Mouse (Mus musculus) embryo, embryonic 11 days (tissue): ENCODE data around the gene Ppm1a.
"Not testable (repeated sequence)": the region's sequence is repeated elsewhere in the genome, so short reads cannot be mapped to it uniquely, and the experiment has no call there.

ENCODE experiments used
- DNase-seq: peaks from one replicate; pipeline ENCODE4 v3.0.0-alpha.2; 2015

Gene Ppm1a

DNA sequence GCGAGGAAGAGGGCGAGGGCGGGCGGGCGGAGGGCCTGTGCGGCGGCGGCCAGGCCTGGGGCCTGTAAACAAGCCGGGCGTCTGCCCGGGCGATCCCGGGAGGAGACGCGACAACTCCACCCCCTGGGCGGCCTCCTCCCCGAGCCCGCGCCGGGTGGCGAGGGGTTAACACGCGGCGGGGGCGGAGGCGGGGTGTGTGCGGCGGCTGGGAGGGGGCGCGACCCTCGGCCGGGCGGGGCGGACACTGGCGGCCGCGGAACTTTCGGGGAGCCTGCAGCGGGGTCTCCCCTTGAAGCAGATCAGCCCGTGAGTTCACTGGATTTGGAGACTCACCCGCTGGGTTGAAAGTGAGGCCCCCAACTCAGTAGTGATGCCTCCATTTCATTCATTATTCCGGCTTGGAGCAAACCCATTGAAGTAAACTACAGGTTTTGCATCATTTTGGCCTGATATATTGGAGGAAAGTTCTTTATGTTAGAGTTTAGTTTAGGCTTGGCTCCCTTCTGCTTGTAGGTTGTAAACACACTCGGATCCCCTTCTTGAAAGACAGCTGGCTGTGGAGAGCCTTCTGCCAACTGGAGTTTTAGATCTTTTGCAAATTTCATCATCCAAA, 4.5 kb downstream of the Ppm1a start:
- peak; percentile 89 for DNase-seq

DNA sequence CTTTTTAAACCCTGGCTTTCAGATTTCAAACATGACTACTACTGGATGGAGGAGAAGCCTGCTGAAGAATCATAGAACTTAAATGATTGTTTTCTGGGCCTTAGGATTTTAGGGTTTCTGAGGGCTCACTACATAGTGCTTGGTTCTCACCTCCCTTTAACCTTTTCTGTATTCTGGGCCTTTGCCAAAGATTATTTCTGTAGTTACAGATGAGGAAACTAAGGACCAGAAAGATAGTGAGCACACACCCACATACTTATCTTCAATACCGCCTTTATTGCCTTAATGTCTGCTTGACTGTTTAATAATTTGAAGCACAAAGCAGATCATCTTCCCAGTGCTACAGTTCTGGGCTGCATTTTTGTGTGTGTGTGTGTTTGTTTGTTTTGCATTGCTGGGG, 5.2 kb downstream of the Ppm1a start:
- DNase-seq: no peak

DNA sequence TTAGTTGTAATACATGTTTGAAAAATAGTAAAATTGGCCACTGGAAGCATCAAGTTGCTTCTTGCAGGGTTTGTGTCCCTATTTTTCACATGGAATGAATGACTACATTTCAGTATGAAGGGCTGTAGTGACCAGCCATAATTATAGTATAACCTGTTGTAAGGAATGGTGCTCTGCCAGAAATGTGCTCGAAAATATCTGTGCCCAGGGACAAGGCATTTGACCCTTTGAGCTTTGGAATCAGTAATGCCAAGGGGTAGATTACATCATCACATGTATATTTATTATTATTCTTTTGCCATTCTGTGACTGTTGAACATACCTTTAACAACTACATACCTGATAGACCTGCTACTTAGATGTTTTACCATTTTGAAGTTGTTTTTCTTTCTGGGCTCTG, 5.9 kb downstream of the Ppm1a start:
- no peak for DNase-seq

DNA sequence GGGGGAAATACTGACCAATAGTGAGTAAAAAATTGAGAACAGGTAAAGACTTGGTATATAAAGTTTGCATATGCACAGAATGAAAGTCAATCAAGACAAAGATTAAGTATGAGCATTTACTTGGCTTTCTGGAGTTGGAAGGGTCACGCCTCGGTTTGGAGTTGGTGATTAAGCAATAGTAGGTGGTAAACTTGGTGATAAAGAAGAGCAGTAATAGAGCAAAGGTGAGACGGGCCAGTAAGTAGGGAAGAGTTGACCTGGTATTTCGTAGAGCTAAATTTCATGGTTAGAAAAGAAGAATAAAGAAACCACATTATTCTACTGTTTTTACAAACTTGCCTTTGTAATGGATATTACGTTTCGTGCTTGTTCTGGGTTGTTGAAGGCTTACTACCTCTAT, 10.6 kb downstream of the Ppm1a start:
- DNase-seq: no peak

DNA sequence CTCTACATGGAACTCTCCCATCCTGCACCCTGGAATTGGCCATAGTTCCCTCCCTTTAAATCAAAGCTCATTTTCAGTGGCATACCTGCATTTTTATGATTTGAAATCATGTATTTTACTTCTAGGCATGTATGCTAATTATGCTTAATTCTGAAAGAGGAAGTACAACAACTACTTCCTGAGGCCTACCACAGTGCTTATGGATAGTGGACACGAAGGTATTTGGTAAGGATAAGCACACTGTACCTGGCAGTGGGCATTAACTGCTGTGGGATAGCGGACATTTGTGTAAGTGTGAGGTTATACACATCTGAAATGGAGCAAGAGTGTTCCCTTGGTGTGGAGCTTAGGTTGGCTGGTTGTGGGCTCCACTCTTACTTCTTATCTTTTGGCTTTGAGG, 11.0 kb downstream of the Ppm1a start:
- no peak for DNase-seq

DNA sequence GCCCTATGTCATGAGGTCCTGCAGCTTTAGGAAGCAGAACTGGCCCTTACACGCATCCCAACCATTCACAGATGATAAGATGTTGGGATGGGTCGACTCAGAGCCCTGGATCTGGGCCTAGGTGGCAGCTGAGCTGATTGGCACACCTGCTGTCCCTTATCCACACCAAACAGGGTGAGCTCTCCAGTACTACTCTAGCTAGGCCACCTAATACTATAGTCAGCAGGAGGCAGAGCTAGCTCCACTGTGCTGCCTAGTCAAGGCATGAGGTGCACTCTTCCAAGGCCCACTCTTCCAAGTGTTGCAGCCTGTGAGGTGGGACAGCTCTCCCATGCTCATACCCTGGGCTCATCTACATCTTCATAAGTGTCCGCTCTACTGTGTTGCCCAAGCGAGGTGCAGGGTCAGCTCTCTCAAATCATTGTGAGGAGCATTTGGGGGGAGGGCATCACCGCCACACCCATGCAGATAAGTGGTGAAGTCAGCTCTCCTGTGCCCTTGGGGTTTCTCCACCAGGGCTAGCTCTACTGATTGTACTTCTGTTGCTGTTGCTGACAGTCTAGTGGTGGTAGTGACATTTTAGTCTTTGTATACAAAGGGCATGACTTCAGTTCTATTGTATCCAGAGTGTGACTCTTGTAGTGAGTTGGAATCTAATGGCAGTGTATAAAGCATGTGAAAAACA, 12.4 kb downstream of the Ppm1a start:
- no peak for DNase-seq

DNA sequence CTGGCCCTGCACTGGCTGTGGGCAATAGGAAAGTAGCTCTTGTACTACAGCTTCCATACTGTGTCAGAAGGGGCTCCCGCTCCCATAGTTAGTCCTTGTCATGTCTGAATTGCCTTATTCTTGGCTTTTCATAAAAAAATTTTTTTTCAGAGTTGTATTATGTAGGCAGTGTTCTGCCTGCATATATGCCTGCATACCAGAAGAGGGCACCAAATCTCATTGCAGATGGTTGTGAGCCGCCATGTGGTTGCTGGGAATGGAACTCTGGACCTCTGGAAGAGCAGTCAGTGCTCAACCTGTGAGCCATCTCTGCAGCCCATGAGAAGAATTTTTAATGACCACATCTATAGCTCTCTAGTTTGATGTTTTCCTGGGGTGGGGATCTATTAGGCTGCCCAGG, 13.9 kb downstream of the Ppm1a start:
- no peak for DNase-seq

DNA sequence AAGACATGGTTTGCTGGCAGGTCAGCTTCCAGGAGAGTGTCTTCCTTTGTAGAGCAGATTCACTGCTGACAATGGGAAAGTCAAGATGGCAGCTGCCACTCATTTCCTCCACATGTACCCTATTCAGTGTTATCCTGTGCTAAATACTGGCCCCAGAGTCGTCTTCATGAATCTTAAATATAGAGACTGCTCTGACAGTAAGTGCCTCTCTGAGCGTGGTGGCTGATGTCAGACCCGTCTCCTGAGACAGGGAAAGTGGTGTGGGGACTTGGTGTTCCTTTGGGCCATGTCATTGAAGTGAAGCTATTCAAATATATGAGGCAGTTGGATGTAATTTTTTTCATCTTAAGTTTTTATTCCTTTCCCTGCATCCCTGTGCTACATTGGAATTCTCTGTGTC, 14.5 kb downstream of the Ppm1a start:
- no peak for DNase-seq

DNA sequence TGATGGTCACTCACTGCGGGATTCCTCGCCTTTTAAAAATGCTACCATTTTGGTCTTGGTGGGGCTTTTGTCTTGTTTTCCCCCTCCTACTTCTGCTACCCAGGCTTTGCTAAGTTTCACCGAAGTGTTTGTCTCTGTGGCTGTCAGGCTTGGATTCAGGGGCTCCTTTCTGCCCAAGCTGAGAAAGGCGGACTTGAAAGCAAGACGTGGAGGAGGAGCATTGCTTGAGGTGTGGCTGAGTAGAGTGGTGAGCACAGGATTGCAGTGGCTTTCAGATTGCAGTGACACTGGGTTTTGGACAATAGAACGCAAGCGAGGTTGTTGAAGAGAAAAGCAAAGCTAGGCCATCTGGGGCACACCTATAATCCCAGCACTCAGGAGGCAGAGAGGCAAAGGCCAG, 16.7 kb downstream of the Ppm1a start:
- DNase-seq: no peak

DNA sequence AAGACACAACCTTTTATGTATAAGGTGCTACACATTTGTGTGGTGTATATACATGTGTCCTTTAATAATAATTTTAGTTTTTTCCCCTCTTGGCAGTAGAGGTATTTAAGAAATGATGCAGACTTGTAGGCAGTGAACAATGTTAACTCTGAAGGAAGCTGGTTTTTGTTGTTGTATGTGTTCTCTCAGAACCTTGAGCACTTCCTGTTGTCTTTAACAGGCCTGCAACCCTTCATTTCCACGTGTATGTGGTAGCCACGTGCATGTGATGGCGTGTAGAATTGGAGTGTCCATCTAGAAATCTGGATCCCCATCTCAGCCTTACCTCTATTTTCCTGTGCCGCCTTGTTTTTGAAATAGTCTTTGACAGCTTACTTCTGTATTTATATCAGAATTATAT, 20.0 kb downstream of the Ppm1a start:
- DNase-seq: no peak

DNA sequence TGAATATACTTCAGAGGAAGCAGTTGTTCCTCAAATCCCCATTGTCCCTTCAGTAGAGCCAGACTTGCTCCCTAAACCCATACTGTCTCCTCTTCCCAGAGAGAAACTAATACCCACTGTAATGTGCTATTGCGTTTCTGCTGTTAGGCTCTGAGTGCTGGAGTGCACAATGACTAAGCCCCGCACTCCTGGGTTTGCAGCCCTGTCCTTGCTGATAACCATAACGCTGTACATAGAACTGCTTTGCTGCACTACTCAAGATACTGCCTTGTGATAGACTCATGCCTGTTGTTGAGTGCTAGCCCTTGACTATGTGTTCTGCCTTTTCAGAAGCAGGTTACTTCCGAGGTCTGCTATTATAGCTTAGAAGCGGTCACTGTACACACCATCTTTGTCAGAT, 22.9 kb downstream of the Ppm1a start:
- no peak for DNase-seq

DNA sequence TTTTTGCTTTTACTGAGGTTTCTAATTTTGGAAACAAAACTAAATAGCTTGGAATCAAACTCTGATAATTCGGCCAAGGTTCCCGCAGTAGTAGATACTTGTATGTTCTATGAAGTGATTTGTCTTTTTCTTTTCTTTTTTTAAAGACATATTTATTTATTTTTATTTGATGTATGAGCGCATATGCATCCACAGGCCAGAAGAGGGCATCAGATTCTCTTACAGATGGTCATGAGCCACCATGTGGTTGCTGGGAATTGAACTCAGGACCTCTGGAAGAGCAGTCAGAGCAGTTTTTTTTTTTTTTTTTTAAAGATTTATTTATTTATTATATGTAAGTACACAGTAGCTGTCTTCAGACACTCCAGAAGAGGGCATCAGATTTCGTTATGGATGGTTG, 25.5 kb downstream of the Ppm1a start:
- DNase-seq: not testable (repeated sequence)

DNA sequence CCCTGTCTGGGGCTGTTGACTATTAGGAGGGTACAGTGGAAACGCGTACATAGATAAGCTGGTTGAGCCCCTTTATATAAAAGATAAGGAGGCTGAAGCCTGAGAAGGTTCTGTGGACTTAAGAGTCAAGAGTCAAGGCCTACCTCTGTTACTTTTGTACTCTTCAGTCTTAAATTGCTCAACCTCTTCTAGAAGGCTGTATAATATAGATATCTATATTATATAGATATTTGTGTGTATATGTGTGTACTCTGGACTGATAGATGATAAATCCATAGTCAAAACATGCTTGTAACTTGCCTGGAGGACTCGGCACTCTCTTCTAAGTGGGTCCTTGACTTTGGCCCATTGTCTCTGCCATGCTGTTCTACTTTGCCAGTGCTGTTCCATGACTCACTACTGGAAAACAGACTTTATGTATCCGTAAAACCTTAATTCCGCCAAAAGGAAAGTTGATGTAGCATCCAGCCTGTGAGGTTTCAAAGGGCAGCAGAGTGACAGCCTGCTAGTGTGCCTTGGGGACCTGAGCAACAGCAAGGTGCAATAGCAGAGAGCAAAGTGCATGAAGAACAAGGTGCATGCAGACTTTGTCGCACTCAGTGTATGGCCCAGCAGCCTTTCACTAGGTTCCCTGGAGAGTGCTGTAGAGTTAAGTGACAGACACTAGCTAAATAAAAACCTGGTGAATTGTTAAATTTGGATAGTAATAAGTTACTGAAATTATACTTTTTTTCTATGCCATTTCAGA, 28.1 kb downstream of the Ppm1a start:
- no peak for DNase-seq

DNA sequence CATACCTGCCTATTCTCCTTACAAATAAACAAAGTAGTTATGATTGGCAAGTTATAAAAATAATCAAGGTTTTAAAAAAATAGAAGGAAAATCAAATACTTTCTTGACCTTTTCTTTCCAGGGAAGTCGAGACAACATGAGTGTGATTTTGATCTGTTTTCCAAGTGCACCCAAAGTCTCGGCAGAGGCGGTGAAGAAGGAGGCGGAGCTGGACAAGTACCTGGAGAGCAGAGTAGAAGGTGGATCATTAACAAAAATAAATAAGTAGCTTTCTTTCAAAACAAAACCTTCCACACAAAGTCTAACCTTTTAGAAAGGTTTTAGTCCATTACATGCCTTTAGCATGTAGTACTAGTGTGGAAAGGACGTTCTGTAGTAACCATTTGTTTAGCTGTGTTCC, 29.3 kb downstream of the Ppm1a start:
- no peak for DNase-seq

DNA sequence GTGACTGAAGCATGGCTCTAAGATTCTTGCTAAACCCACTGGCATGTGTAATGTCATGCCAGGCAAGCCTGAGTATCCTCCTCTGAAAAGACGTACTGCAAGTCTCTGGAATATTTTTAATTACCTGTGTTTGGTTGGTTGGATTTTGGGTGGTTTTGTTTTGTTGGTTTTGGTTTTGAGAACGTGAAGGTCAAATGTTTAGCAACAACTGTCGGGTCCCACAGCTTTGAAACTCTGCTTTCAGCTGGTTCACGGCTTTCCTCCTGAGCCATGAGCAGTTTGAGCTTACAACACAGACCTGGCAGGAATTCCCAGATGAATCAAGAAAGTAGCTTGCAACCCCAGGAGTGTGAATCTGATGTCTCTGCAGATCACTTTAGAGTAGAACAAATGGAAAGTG, 29.7 kb downstream of the Ppm1a start:
- DNase-seq: no peak

DNA sequence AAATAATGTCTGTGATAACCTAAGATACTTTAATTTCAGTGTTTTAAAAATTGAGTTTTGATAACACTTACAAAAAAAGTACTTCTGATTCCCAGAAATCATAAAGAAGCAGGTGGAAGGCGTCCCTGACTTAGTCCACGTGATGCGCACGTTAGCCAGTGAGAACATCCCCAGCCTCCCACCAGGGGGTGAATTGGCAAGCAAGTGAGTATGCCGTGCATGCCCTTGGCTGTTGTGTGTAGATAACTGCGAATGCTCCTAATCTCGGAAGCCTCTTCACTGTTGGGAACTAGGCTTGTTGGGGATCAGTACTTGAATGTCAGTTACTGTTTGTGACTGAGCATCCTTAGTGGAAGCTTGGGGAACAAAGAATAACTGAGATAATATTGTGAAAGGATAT, 33.3 kb downstream of the Ppm1a start:
- DNase-seq: no peak

DNA sequence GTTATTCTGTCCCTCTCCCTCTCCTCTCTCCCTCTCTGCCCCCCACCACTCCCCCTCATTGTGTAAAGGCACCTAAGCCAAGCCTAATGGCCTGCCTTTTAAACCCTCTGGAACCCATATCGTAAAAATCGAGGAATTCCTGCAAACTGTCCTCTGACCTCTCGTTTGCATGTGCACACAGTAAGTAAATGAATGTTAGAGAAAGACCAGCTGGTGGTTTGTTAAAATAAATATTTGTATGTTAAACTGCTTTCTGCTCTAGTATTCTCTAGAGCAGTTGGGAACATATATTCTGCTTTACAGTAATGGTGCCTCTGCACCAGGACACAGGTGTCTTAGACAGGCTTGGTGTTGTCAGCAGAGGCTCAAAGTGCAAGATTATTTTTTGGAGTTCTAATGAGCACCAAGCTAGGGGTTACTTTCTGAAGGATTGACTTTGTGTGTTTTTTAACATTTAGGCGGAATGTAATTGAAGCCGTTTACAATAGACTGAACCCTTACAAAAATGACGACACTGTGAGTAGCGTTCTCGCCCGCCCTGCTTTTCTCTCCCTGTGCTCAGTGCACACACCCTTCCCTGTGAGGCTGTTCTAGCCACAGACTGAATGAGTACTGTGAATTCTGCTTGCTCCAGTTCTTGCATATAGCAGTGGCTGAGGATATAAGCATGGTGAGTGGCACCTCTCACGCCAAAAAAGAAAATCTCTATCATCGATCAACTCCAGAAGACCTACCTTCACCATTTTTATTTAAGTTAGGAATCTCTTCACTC, 35.3 kb downstream of the Ppm1a start:
- DNase-seq: no peak

DNA sequence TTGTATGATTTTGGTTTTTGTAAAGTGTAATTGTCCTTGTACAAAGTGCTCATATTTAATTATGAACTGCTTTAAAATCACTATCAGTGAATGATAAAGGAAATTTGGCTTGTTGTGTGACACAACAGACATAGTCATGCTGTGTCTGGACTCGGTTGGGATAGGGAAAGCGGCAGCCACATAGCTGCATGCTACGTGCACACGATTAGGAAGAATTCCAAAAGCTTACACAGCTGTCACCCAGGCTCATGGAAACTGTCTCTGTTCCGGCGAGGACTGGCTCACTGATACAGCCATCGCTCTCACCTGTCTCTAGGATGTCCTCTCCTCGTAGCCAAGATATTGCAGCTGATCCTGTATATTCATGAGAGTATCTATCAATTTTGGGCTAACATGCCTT, 36.7 kb downstream of the Ppm1a start:
- DNase-seq: no peak

DNA sequence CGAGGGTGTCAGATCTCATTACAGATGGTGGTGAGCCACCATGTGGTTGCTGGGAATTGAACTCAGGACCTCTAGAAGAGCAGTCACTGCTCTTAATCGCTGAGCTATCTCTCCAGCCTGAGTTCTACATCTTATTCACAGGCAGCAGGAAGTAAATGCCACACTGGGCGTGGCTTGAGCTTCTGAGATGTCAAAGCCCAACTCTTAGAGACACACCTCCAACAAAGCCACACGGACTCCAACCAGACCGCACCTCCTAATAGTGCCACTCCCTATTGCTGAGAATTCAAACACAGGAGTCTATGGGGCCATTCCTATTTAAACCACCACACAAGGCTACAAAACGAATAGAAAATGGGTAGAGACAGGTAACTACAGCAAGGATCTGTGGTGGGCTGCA, 52.5 kb downstream of the Ppm1a start:
- no peak for DNase-seq

DNA sequence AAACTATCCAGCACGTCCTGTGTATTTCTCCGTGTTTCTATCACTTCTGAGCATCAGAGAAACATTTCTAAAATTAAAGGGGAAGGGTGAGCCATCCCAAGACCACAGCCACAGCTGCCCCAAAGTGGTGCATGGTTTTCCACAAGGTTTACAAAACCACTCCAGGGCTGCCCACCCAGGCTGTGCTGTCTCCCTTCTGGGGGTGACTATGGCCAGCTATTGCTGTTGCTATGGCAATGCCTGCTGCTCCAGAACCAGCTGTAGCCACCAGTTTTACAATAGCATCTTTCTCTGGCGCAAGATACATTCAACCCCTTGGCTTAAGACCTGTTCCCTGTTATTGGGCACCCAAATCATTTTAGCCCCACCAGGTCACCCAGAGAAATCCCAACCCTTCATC, 54.3 kb downstream of the Ppm1a start:
- DNase-seq: no peak

DNA sequence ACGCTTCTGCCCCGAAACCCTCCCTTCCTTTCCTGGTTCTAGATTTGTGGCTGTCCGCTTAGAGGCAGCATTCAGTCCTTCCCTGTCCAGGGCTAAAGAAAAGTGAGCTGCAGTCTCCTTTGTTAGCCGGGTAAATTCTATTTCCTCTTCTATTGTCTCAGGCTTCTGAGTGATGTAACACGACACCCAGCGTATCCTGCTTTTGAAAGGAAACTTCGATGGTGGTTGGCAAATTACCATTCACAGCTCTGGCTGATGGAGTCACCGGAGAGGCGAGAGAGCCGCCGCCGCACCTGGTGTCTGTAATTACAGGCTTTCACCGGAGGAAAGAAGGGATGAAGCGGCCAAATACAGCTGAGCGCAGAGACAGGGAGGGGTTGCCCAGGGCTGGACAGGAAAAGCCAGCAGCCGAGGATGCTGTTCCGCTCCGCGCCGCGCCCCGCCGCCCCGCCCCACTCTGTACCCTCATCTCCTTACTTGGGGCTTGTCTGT, 63.7 kb downstream of the Ppm1a start:
- DNase-seq: peak; percentile 75

DNA sequence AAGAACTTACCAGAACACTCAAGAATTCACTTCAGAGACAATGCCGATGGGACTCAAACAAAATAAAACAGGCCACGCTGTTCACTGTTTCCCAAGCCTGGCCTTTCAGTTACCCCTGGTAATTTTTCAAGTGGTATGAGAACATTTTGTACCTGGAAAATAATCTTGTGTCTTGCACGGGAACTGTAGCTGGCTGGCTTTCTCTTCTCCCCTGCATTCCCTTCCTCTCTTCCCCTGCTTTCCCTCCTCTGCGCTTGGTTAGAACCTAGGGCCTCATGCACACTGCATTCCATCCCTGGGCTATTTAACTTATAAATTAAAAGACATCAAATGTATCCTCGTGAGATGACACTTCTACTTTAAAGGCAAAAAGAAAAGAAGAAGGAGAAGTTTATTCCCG, 64.3 kb downstream of the Ppm1a start:
- no peak for DNase-seq

DNA sequence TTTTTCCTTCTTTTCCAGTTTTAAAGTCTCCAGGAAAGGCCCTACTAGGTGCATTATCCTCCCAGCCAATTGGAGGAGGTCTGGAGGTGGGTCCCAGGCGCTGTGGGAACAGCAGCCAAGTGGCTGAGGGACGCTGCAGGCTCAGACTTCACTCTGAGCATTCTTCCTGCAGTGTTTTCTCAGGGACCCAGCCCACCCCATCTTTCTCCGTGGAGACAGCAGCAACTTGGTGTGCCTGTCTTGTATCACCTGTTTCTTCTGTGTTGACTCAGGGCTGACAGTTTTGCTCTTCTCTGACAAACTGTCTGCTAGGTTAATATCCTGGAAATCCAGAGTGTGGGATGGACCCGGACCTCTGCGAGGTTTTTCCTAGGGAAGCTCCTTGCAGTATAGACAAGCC, 68.4 kb downstream of the Ppm1a start:
- no peak for DNase-seq
